Mouse (Mus musculus) ES-Bruce4 (cell line): Measurements from ENCODE around the gene Fstl4.
"Not testable (repeated sequence)": the region's sequence is repeated elsewhere in the genome, so short reads cannot be mapped to it uniquely, and the experiment has no call there.

Source experiments
- CTCF ChIP-seq: IDR thresholded peaks from one replicate; pipeline ENCODE4 v1.8.1; 2011; ENCODE audit warnings: low read depth, low read length
- EP300 ChIP-seq: IDR thresholded peaks from 2 replicates; pipeline ENCODE4 v1.6.1; 2011; ENCODE audit warnings: low read depth, low read length; ENCODE audit not compliant: insufficient read depth
- POLR2A ChIP-seq: IDR thresholded peaks from one replicate; pipeline ENCODE4 v1.8.1; 2011; ENCODE audit warnings: low read length; ENCODE audit not compliant: insufficient read depth

GRCm38 (mm10) chr11:53087896-53088295 lies 323.5 kb downstream of the Fstl4 start:
- TF ChIP-seq CTCF, POLR2A, EP300: not testable (repeated sequence)
